Mouse (Mus musculus): ENCODE measurements around the gene Ltn1. TPM values are rescaled to one million over a fixed set of nuclear protein-coding genes. Genes with fewer than 3 reads are reported as not detected.

Gene Ltn1
- polyA plus RNA-seq, 1 experiment from 2014 or later, result 28.9 TPM

DNA sequence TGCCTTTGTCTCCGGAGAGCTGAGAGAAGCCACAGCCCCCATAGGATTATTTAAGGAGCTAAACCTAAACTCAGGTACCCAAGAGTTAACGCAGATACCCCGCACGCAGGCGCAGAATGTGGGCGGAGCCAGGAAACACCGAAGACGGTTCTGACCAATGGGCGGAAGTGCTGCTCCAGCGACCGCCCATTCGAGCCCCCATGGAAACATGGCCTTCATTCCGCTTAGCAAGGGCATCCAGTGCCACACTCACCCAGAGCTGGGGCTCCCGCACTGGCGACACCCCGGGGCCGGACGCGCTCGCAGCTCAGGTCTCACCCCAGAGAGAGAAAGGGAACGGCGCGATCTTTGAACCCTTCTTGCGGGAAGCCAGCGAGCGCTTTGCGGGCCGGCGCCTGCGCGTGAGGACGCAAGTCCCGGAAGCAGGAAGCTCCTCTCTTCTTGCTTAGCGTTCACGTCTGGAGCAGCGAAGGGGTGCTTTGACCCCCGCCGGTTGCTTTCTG, 7.8 kb upstream of the Ltn1 start, which contains the start of gene Rwdd2b:
Gene Rwdd2b, minus strand, starts transcription at position 390 of the 503 bp plus-strand sequence.
- no peaks in the 10 kb centered on the region; the same call in 1 of the 2 replicates for H3K36me3 ChIP-seq
- H3K27me3 ChIP-seq, result no peaks in the 10 kb centered on the region
- peak within 1 kb of the TSS; percentile 87 for H3K4me2 ChIP-seq
- peak; percentile 92 for ATAC-seq (ENCODE audit: insufficient number of reproducible peaks, insufficient read depth, low FRiP score, low TSS enrichment, low read depth)
- H3K4me1 ChIP-seq, result peaks cover 17% of the 10 kb centered on the region
- WGBS, result under 1% methylated on average over 38 of the region's 38 CpGs
- H3K9ac ChIP-seq, result peak within 1 kb of the TSS; percentile 89
- no peaks in the 10 kb centered on the region for H3K9me3 ChIP-seq
- H3K27ac ChIP-seq, result peak within 1 kb of the TSS; percentile 91
- peak within 1 kb of the TSS; percentile 71 for H3K4me3 ChIP-seq

DNA sequence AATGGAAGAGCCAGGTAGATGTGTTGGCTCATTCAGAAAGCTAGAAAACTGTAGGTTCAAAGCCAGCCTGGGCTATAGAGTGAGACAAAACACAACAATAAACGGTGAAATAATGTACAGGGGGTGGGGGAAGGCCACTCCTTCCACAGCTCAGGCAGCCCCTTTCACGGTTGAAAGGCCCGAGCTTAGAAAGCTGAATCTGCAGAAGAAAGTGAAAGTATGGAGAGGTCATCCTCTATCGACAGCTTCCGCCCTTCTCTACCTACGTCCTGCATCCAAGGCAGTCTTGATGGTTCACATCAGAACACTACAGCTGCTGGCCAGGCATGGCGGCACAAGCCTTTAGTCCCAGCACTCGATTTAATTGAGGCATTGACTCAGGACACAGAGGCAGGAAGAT, 6.3 kb upstream of the Ltn1 start:
- Histone ChIP-seq H3K4me3 (no peak overlapping the region), H3K27me3 (no peaks in the 10 kb centered on the region), H3K27ac (no peak overlapping the region), H3K4me1 (peaks cover 17% of the 10 kb centered on the region), H3K36me3 (no peaks in the 10 kb centered on the region; the same call in 1 of the 2 replicates), H3K9ac (no peak overlapping the region), H3K4me2 (no peak overlapping the region), H3K9me3 (no peaks in the 10 kb centered on the region)
- 93% methylated on average over 8 of the region's 8 CpGs for WGBS
- no peak for ATAC-seq (ENCODE audit: insufficient number of reproducible peaks, insufficient read depth, low FRiP score, low TSS enrichment, low read depth)

DNA sequence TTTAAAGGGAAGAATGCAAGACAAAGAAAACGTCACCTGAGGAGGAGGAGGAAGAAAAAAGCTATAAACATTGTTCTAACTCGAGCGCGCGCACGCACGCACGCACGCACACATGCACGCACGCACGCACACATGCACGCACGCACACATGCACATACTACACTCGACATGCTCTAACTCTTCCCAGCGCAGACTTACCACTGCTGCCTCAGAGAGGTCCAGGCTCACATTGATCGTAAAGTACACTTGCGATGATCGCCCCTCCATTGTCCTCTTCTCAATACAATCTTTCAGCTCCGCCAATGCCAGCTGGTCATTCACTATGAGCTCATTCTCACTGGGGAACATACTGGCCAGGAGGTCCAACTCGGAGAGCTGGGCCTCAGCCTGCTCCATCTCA, 4.7 kb upstream of the Ltn1 start:
- H3K27ac ChIP-seq, result no peak overlapping the region
- WGBS, result 93% methylated on average over 21 of the region's 21 CpGs
- no peak overlapping the region for H3K4me2 ChIP-seq
- H3K36me3 ChIP-seq, result no peaks in the 10 kb centered on the region; the same call in 1 of the 2 replicates
- H3K27me3 ChIP-seq, result no peaks in the 10 kb centered on the region
- no peaks in the 10 kb centered on the region for H3K9me3 ChIP-seq
- H3K9ac ChIP-seq, result no peak overlapping the region
- H3K4me3 ChIP-seq, result no peak overlapping the region
- ATAC-seq (ENCODE audit: insufficient number of reproducible peaks, insufficient read depth, low FRiP score, low TSS enrichment, low read depth), result no peak
- H3K4me1 ChIP-seq, result peaks cover 17% of the 10 kb centered on the region

DNA sequence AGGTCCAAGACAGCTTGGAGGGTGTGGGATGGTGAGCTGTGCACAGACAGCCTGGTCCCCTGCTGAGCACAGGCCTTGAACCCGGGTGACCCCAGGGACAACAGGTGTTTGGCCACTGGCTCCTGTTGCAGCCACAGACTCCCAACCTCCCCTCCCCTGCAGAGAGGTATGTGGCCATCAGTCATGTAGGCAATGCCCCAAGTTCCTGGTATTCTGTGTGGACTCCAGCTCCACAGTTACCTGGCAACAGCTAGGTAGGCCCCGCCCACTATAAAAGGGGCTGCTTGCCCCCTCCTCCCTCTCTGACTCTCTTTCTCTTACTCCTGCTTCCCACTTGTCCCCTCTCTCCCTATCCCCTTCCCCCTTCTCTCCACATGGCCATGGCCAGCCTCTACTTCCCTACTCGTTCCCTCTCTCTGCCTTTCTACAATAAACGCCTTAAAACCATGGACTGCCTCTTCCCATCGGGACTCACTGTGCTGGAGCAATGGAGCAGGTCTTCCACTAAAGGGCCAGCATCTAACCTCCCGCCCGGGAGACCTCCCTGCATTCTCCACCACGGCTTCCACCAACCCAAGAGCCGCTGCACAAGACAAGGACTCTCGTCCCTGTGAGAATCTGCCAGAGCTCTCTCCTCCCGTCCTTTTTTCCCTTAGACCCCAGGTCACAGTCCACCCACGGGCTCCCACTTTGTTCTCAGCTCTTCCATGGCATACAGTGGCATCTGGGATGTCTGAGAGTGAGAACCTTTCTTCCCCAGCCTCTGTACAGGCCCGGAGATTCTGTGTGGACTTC, 3.2 kb upstream of the Ltn1 start:
- H3K36me3 ChIP-seq, result no peaks in the 10 kb centered on the region; the same call in 1 of the 2 replicates
- WGBS, result 82% methylated on average over 13 of the region's 13 CpGs

DNA sequence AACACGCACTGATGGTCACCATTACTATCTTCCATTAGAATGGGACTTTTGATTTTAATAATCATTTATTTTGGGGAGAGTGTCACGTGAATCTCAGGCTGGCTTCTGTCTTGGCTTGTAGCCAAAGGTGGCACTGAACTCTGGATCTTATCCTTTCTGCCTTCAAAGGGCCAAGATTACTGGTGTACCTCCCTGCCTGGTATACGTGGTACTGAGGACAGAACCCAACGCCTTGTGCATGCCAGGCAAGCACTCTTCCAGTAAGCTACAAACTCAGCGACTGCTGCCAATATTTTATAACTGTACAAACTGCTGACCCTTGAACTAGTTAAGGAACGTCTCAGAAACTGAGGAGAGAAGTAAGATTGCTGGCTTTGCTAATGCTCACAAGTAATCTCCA, 2.5 kb upstream of the Ltn1 start:
- H3K36me3 ChIP-seq, result no peaks in the 10 kb centered on the region; the same call in 1 of the 2 replicates
- no peak overlapping the region for H3K27ac ChIP-seq
- no peak overlapping the region for H3K9ac ChIP-seq
- 78% methylated on average over 6 of the region's 6 CpGs for WGBS
- no peaks in the 10 kb centered on the region for H3K27me3 ChIP-seq
- H3K4me1 ChIP-seq, result peaks cover 10% of the 10 kb centered on the region
- ATAC-seq (ENCODE audit: insufficient number of reproducible peaks, insufficient read depth, low FRiP score, low TSS enrichment, low read depth), result no peak
- H3K4me3 ChIP-seq, result no peak overlapping the region
- no peak overlapping the region for H3K4me2 ChIP-seq
- no peaks in the 10 kb centered on the region for H3K9me3 ChIP-seq

More for the DNA sequence above, 3.2 kb upstream of the Ltn1 start:
- no peak for ATAC-seq (ENCODE audit: insufficient number of reproducible peaks, insufficient read depth, low FRiP score, low TSS enrichment, low read depth)
- peaks cover 10% of the 10 kb centered on the region for H3K4me1 ChIP-seq
- no peaks in the 10 kb centered on the region for H3K27me3 ChIP-seq
- no peak overlapping the region for H3K27ac ChIP-seq
- no peak overlapping the region for H3K4me3 ChIP-seq
- H3K9me3 ChIP-seq, result no peaks in the 10 kb centered on the region
- H3K4me2 ChIP-seq, result no peak overlapping the region
- no peak overlapping the region for H3K9ac ChIP-seq

DNA sequence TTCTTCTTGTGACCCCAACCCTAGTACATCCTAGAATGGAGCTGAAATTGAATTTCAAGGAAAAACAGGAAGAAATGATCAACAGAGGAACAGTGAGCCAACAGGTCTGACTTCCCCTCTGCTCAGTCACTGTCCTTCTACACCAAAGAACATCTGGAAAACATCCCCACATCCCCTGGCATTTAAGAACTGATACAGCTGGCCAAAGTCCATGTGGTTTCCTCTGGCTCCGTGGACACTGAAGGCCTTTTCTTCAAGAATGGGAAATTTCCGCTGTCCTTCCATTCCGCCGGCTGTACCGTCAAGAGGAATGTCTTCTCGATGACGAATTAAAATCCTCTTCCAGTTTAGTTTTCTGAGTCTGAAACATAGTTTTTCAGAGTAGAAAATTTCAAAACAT, 1.9 kb upstream of the Ltn1 start:
- WGBS, result 94% methylated on average over 7 of the region's 7 CpGs
- Histone ChIP-seq H3K36me3 (no peaks in the 10 kb centered on the region; the same call in 1 of the 2 replicates), H3K4me3 (no peak overlapping the region), H3K27me3 (no peaks in the 10 kb centered on the region), H3K9me3 (no peaks in the 10 kb centered on the region), H3K9ac (no peak overlapping the region), H3K27ac (no peak overlapping the region), H3K4me2 (no peak overlapping the region), H3K4me1 (peaks cover 5% of the 10 kb centered on the region)
- ATAC-seq (ENCODE audit: insufficient number of reproducible peaks, insufficient read depth, low FRiP score, low TSS enrichment, low read depth), result no peak

DNA sequence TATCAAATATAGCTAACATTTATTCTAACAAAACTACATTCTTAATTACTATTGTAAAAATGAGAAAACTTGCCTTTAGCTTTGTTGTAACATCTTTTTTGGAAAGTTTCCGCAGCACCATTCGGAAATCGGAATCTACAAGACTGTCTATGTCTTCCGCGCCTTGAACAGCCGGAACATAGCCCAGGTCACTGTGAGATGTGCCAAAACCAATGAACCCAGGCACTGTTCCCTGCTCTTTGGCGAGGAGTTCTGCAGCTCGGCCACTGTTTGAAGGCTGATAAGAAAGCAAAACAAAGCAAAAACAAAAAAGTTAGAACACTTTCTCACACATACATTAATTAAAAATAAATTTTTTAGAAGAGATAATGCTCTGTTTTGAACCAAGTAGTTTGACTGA, 4.9 kb downstream of the Ltn1 start:
- WGBS, result 96% methylated on average over 8 of the region's 8 CpGs
- no peak for ATAC-seq (ENCODE audit: insufficient number of reproducible peaks, insufficient read depth, low FRiP score, low TSS enrichment, low read depth)
- H3K9ac ChIP-seq, result no peak overlapping the region
- peaks cover 41% of the 10 kb centered on the region for H3K36me3 ChIP-seq
- no peak overlapping the region for H3K4me2 ChIP-seq
- H3K4me1 ChIP-seq, result peaks cover 5% of the 10 kb centered on the region
- no peak overlapping the region for H3K4me3 ChIP-seq
- H3K27ac ChIP-seq, result no peak overlapping the region
- no peaks in the 10 kb centered on the region for H3K27me3 ChIP-seq
- H3K9me3 ChIP-seq, result no peaks in the 10 kb centered on the region

DNA sequence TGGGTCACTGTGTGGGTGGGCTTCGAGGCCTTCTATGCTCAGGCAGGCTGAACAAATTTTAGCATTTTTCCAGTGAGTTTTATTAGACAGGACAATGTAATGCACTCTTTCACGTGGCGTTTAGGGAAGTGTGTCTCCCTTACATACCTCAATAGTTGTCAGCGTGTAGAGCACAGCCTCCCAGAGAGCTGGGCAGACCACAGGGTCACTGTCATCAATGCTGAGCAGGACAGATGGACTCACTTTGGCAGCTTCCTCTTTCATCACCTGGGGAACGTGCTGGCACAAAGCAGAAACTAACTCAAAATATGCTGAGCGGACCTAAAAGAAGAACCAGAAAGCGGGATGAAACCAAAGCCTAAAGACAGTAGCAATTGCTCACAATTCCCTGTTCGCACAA, 11.8 kb downstream of the Ltn1 start:
- Histone ChIP-seq H3K27me3 (no peaks in the 10 kb centered on the region), H3K9ac (no peak overlapping the region), H3K4me3 (no peak overlapping the region), H3K4me1 (no peaks in the 10 kb centered on the region), H3K36me3 (peaks cover 94% of the 10 kb centered on the region), H3K4me2 (no peak overlapping the region), H3K9me3 (0 out of 2 replicates have a peak, but pooled peaks cover 7% of the 10 kb centered on the region), H3K27ac (no peak overlapping the region)
- WGBS, result 96% methylated on average over 8 of the region's 8 CpGs
- no peak for ATAC-seq (ENCODE audit: insufficient number of reproducible peaks, insufficient read depth, low FRiP score, low TSS enrichment, low read depth)

DNA sequence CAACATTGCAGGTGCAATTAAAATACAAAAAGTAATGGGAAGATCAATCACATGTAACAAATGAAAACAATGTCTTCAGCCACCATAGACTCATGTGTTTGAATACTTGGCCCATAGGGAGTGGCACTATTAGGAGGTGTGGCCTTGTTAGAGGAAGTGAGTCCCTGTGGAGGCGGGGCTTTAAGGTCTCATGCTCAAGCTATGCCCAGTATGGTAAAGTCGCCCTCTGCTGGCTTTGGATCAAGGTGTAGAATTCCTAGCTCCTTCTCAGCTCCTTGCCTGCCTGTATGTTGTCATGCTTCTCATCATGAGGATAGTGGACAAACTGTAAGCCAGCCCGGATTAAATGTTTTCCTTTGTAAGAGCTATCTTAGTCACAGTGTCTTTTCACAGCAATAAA, 27.4 kb downstream of the Ltn1 start:
- Histone ChIP-seq H3K36me3 (peaks cover 82% of the 10 kb centered on the region), H3K9me3 (no peaks in the 10 kb centered on the region)
- WGBS, result 85% methylated on average over 3 of the region's 3 CpGs

DNA sequence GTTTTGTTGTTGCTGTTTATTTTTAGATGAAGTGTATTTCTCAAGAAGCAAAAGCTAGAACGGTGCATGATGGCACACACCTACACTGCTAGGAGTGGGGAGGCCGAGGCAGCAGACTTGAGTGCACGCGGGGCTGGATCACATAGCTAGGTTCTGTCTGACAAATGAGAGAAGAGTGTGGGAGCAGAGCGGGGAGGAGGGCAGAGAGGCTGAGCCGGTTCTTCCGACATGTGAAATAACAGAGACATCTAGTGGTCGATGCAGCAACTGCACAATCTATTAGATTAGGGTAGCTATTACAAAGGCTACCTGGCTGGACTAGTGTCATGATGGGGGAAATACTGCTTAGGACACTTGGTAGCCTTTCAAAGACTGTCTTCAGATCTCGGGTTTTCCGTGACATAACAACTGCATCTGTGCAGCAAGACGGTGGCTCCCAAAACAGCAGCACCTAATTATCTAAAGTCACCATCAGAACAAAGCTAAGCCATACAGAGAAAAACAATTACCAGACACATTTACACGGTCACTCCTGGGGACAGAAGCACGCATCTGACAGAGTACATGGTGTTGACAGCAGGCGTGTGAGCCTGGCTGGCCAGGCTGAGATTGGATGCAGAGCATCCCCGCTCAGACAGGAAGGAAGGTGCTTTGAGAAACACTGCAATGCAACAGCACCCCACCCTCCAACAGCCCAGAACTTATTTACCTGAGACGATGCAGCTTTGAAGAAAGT, 38.4 kb downstream of the Ltn1 start:
- no peak overlapping the region for H3K4me3 ChIP-seq
- 48% methylated on average over 16 of the region's 16 CpGs for WGBS
- no peak overlapping the region for H3K4me2 ChIP-seq
- no peaks in the 10 kb centered on the region for H3K27me3 ChIP-seq
- no peaks in the 10 kb centered on the region for H3K9me3 ChIP-seq
- H3K36me3 ChIP-seq, result peaks cover 62% of the 10 kb centered on the region
- no peak overlapping the region for H3K27ac ChIP-seq
- no peaks in the 10 kb centered on the region for H3K4me1 ChIP-seq
- H3K9ac ChIP-seq, result no peak overlapping the region
- ATAC-seq (ENCODE audit: insufficient number of reproducible peaks, insufficient read depth, low FRiP score, low TSS enrichment, low read depth), result 0 out of 2 replicates have a peak, but pooled peaks have one; percentile 62

More for the DNA sequence above, 27.4 kb downstream of the Ltn1 start:
- Histone ChIP-seq H3K4me2 (no peak overlapping the region), H3K4me3 (no peak overlapping the region), H3K27me3 (no peaks in the 10 kb centered on the region), H3K9ac (no peak overlapping the region), H3K4me1 (no peaks in the 10 kb centered on the region), H3K27ac (no peak overlapping the region)
- ATAC-seq (ENCODE audit: insufficient number of reproducible peaks, insufficient read depth, low FRiP score, low TSS enrichment, low read depth), result no peak

DNA sequence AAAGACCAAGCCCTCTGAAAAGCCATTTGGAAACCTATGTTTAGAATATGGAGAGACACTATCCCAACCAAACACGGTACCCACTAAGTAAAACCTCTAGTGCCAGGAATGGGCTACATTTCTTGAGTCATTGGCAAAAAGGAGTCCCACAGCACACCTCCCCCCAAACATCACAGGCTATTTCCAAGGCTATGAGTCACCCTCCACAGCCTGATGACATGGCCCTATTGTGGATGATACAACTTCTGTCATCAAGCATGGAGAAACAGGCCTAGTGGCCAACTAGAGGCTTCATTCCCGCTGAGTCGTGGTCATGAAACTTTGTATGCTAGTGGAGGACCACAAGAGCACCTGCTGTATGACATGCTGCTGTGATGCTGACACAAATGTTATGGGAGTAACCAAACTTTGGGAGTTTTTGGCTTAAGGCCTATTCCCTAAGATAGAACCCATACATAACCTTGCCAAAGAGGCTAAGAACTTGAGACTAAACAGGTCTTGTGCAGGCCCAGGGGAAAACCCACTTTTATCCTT, 44.9 kb downstream of the Ltn1 start:
- H3K36me3 ChIP-seq, result peaks cover 57% of the 10 kb centered on the region
- no peak overlapping the region for H3K4me2 ChIP-seq
- no peaks in the 10 kb centered on the region for H3K9me3 ChIP-seq
- WGBS, result 95% methylated on average over 3 of the region's 3 CpGs
- H3K27me3 ChIP-seq, result no peaks in the 10 kb centered on the region
- H3K27ac ChIP-seq, result no peak overlapping the region
- ATAC-seq (ENCODE audit: insufficient number of reproducible peaks, insufficient read depth, low FRiP score, low TSS enrichment, low read depth), result no peak
- H3K4me3 ChIP-seq, result no peak overlapping the region
- H3K9ac ChIP-seq, result no peak overlapping the region
- H3K4me1 ChIP-seq, result no peaks in the 10 kb centered on the region
